Mouse (Mus musculus) cortical plate, adult 2 months (tissue): ENCODE results near the gene Man1b1. TPM values are rescaled to one million over a fixed set of nuclear protein-coding genes. Genes with fewer than 3 reads are reported as not detected.
A peak's percentile ranks its signal among the peaks of the same experiment; 100 is the strongest.

ENCODE experiments used
- H3K27ac ChIP-seq: fragments of 200-500 bp; 2 replicates; pipeline ENCODE4 v1.5.1; 2012; ENCODE audit warnings: low read length, control low read depth, inconsistent platforms; ENCODE audit not compliant: insufficient read depth
- H3K4me1 ChIP-seq: fragments of 200-500 bp; 2 replicates; pipeline ENCODE4 v1.6.1; 2011; ENCODE audit warnings: low read length; ENCODE audit not compliant: control insufficient read depth, insufficient read depth
- H3K4me3 ChIP-seq: fragments of 200-500 bp; 2 replicates; pipeline ENCODE4 v1.5.1; 2011; ENCODE audit warnings: mild to moderate bottlenecking, low read length, control low read depth; ENCODE audit not compliant: insufficient read depth
- CTCF ChIP-seq: fragments of 200-500 bp; IDR thresholded peaks from 2 replicates; pipeline ENCODE4 v1.5.1; 2011; ENCODE audit warnings: mild to moderate bottlenecking, control low read depth, low read length; ENCODE audit not compliant: insufficient read depth; ENCODE audit errors: extremely low read depth
- POLR2A ChIP-seq: fragments of 200-500 bp; IDR thresholded peaks from 2 replicates; pipeline ENCODE4 v1.6.1; 2011; ENCODE audit warnings: mild to moderate bottlenecking, low read length, control low read depth; ENCODE audit not compliant: insufficient read depth; ENCODE audit errors: extremely low read depth
- polyA plus RNA-seq: library from polyadenylated mRNA; depleted of rRNA; stranded (reverse); fragments of >200 nt; gene quantifications from 2 replicates; pipeline ENCODE4 v1.2.3, GENCODE M21; 2012; rRNA removed

Man1b1 gene
- polyA plus RNA-seq, 1 experiment, result 28.4 TPM

DNA sequence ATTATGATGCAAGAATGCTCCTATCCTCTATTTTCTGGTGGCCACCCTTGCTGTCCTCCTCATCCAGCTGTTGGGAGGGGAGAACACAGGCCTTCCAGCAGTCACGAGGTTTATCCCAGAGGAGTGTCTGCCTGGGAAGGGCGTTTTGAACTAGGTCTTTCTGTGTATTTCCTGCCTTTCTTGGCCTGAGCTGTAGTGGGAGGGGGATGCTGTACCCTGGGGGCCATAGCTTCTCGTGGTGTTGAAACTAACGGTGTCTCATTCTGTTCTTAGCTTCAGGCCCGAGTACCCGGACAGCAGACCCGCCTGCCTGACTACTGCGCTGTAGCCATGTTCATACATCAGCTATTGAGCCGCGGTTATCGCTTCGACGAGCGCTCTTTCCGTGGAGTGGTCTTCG, 68.2 kb downstream of the Man1b1 start:
- H3K4me1 ChIP-seq, result peaks cover 4% of the 10 kb centered on the region; the same call in 1 of the 2 replicates
- H3K27ac ChIP-seq, result no peak overlapping the region
- TF ChIP-seq CTCF (no peak), POLR2A (no peak)
- peak overlapping the region; percentile 3; the same call in 1 of the 2 replicates for H3K4me3 ChIP-seq

DNA sequence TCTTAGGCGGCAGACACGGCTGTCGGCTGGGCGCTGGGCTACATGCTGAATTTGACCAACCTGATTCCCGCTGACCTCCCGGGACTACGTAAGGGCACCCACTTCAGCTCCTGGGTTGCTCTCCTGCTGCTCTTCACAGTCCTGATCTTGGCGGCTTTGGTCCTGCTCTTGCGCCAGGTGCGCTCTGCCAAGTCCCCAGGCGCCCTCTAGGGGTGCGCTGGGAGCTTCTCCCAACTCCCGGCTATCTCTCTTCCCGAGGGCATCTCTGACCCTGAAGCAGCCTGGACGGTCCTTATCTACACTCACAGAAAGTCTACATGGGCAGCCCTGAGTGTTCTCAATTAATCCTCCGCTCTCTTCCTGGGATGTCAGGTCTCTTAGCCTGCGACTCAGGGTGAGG, 68.6 kb downstream of the Man1b1 start:
- Histone ChIP-seq H3K4me3 (peak overlapping the region; percentile 3; the same call in 1 of the 2 replicates), H3K4me1 (peaks cover 7% of the 10 kb centered on the region), H3K27ac (no peak overlapping the region)
- TF ChIP-seq POLR2A (no peak), CTCF (peak; percentile 51)

Other genes with a start within 250 kb of the Man1b1 start
- gene Noxa1, start 237.2 kb upstream of the Man1b1 start, polyA plus RNA-seq, result not detected in 2 replicates
- gene Nrarp, start 151.6 kb upstream of the Man1b1 start, polyA plus RNA-seq, result 22.1 and 24.2 TPM in 2 replicates
- 2.5 TPM in 2 replicates for gene Tor4a, start 135.5 kb upstream of the Man1b1 start, polyA plus RNA-seq
- gene Nelfb, start 120.8 kb upstream of the Man1b1 start, polyA plus RNA-seq, result 52.0 and 57.5 TPM in 2 replicates
- gene Stpg3, start 117.7 kb upstream of the Man1b1 start, polyA plus RNA-seq, result 0.11 TPM in 1 of 2 replicates, not detected in the other
- gene Fam166a, start 113.6 kb upstream of the Man1b1 start, polyA plus RNA-seq, result 0.19 and 0.21 TPM in 2 replicates
- gene Tubb4b, start 107.6 kb upstream of the Man1b1 start, polyA plus RNA-seq, result 527 and 537 TPM in 2 replicates
- gene Slc34a3, start 98.0 kb upstream of the Man1b1 start, polyA plus RNA-seq, result 0.26 and 0.44 TPM in 2 replicates
- not detected in 2 replicates for gene Rnf224, start 95.6 kb upstream of the Man1b1 start, polyA plus RNA-seq
- 314 and 325 TPM in 2 replicates for gene Rnf208, start 90.1 kb upstream of the Man1b1 start, polyA plus RNA-seq
- 0.21 and 0.57 TPM in 2 replicates for gene Cysrt1, start 89.9 kb upstream of the Man1b1 start, polyA plus RNA-seq
- 14.0 and 15.5 TPM in 2 replicates for gene AL732309.1, start 85.5 kb upstream of the Man1b1 start, polyA plus RNA-seq
- 33.8 and 36.0 TPM in 2 replicates for gene Tmem203, start 76.9 kb upstream of the Man1b1 start, polyA plus RNA-seq
- gene Tprn, start 69.7 kb upstream of the Man1b1 start, polyA plus RNA-seq, result 14.0 and 22.0 TPM in 2 replicates
- gene Ssna1, start 59.9 kb upstream of the Man1b1 start, polyA plus RNA-seq, result 87.9 and 93.2 TPM in 2 replicates
- 75.7 and 76.5 TPM in 2 replicates for gene Anapc2, start 59.9 kb upstream of the Man1b1 start, polyA plus RNA-seq
- gene Tmem210, start 44.2 kb upstream of the Man1b1 start, polyA plus RNA-seq, result not detected in 2 replicates
- gene Lrrc26, start 42.4 kb upstream of the Man1b1 start, polyA plus RNA-seq, result not detected in 2 replicates
- 336 and 340 TPM in 2 replicates for gene Grin1, start 13.2 kb upstream of the Man1b1 start, polyA plus RNA-seq
- 59.8 and 69.1 TPM in 2 replicates for gene Dpp7, start 24.0 kb downstream of the Man1b1 start, polyA plus RNA-seq
- 16.6 and 20.4 TPM in 2 replicates for gene Uap1l1, start 33.3 kb downstream of the Man1b1 start, polyA plus RNA-seq
- 4.0 and 4.4 TPM in 2 replicates for gene Sapcd2, start 40.0 kb downstream of the Man1b1 start, polyA plus RNA-seq
- gene Entpd2, start 63.5 kb downstream of the Man1b1 start, polyA plus RNA-seq, result 15.8 and 19.0 TPM in 2 replicates
- gene Npdc1, start 67.0 kb downstream of the Man1b1 start, polyA plus RNA-seq, result 435 and 468 TPM in 2 replicates
- gene Fut7, start 90.9 kb downstream of the Man1b1 start, polyA plus RNA-seq, result 0.38 and 0.48 TPM in 2 replicates
- gene Abca2, start 96.4 kb downstream of the Man1b1 start, polyA plus RNA-seq, result 105 and 109 TPM in 2 replicates
- 0.72 and 0.79 TPM in 2 replicates for gene Clic3, start 124.5 kb downstream of the Man1b1 start, polyA plus RNA-seq
- gene Paxx, start 128.8 kb downstream of the Man1b1 start, polyA plus RNA-seq, result 137 TPM in 2 replicates
- gene Ptgds, start 137.7 kb downstream of the Man1b1 start, polyA plus RNA-seq, result 2,250 and 2,426 TPM in 2 replicates
- gene Lcn12, start 161.6 kb downstream of the Man1b1 start, polyA plus RNA-seq, result not detected in 2 replicates
- 44.3 and 46.1 TPM in 2 replicates for gene Fbxw5, start 168.4 kb downstream of the Man1b1 start, polyA plus RNA-seq
- gene C8g, start 169.4 kb downstream of the Man1b1 start, polyA plus RNA-seq, result 2.3 and 3.3 TPM in 2 replicates
- gene Traf2, start 214.6 kb downstream of the Man1b1 start, polyA plus RNA-seq, result 8.4 and 9.1 TPM in 2 replicates
- 270 and 276 TPM in 2 replicates for gene Edf1, start 225.5 kb downstream of the Man1b1 start, polyA plus RNA-seq
- 1.1 and 1.2 TPM in 2 replicates for gene Mamdc4, start 242.5 kb downstream of the Man1b1 start, polyA plus RNA-seq
- gene Phpt1, start 242.9 kb downstream of the Man1b1 start, polyA plus RNA-seq, result 123 and 129 TPM in 2 replicates
- gene Ajm1, start 249.4 kb downstream of the Man1b1 start, polyA plus RNA-seq, result 115 and 125 TPM in 2 replicates